Mouse (Mus musculus): Measurements from ENCODE around the gene Dhdh. TPM values are rescaled to one million over a fixed set of nuclear protein-coding genes. Genes with fewer than 3 reads are reported as not detected.
A peak's percentile ranks its signal among the peaks of the same experiment; 100 is the strongest.

Gene Dhdh
- 0.29 and 0.49 TPM in 2 replicates for polyA plus RNA-seq (2012)

DNA sequence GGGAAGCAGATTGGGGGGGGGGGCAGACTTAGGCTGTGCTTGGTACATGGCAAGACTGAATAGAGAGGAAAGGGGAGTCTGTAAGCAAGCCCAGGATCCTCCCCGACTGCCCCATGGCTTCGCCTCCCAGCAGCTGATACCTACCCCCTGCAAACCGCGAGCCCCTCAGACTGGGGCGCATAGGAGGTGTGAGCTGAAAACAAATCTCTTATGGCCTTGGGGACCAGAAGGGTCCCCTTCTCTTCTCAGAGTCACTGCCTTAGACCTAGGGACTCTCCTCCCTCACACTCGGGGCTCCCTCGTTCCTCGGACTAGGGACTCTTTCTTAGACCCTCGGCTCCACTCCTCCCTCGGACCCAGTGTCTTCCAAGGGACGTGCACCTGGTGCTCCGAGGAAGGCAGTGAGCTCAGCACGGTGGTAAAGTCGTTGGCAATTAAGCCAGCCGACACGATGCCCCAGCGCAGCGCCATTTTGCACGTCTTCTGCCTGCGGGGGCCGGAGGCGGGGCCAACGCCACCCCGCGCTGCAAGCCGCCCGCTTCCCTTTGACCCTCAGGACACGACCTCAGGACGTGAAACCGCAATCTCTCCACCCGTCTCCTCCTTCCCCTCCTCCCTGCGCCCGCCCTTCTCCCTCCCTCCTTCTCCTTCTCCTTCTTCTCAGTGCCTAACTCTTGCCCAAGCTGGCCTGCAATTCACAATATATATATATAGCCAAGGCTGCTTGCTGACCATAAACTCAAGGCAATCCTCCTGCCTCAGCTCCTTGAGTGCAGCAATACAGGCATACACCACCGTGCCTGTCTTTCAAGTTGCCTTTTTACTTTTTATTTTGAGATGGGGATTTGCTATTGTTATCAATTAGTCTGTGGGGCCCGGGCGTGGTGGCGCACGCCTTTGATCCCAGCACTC, at the start of gene Dhdh:
Dhdh (minus strand) TSS at position 513 of the 912 bp plus-strand sequence.
- TF ChIP-seq GATA1 (IDR thresholded peaks at IDR 0.05; ENCODE audit: low read length), result no peak

DNA sequence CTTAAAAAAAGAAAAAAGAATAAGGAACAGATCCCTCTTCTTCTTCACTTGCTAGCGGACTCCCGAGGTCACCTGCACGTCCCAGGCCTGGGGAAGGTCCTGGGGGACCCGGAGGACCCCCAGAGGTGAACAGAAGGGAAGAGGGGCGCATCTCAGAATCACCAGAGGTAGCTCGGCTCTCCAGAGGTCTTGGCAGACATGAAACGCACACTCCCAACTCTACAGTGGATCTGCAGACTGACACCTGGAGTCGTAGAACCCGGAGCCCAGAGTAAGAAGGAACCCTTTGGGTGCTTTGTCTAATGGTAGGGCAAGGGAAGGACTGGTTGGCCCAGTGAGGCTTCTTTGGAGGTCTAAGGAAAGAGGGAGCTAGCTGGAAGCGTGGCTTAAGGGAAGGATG, 49.0 kb upstream of the Dhdh start:
- no peak for TF ChIP-seq GATA1 (IDR thresholded peaks at IDR 0.05; ENCODE audit: low read length)

DNA sequence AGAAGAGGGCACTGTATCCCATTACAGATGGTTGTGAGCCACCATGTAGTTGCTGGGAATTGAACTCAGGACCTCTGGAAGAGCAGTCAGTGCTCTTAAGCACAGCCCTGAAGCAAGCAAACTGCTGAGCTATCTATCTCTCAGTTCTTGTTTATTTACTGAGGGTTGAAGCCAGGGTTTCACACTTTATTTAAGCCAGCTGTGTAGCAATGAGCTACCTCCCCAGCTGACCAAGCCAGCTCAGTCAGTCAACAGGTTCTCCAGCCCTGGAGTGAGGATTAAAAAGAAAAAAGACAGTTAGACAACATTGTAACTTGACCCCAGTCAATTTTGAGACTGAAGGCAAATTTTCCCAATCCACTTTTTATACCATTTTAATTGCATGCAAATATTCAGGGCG, 47.1 kb upstream of the Dhdh start:
- TF ChIP-seq GATA1 (IDR thresholded peaks at IDR 0.05; ENCODE audit: low read length), result no peak

DNA sequence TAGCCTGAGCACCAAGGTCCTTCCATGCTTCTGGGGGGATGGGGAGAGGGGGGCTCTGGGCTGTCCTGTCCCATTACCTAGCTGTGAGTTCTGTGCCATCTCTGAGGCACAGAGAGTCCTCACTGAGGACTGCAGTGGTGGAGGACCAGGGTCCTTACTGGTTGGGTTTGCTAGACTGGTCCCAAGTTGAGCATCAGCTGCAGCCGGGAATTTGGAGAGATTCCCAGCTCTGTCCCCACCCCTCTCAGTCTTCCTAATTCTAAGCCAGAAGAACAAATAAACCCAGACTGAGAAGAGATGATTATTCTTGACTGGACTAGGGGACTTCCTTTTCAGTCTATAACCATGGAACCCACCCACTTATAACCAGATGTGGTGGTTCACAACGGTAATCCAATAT, 42.0 kb upstream of the Dhdh start:
- no peak for TF ChIP-seq GATA1 (IDR thresholded peaks at IDR 0.05; ENCODE audit: low read length)

DNA sequence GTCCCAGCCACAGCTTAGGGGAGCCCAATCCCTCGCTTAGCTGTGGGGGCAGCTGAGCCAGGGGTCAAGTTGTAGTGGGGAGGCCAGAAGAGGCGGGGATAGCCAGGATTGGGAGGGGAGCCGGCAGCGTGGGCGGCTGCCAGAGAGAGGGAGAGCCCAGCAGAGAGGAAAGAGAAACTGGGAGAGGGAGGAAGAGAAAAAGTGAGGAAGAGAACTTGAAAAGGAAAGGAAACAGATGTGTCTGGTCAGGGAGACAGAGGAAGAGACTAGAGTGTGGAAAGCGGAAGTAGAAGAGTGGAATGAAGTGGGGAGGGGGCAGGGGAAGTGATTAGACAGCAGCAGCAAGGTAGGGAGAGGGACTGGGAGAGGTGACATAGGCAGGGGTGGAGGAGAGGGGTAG, 40.9 kb upstream of the Dhdh start:
- no peak for TF ChIP-seq GATA1 (IDR thresholded peaks at IDR 0.05; ENCODE audit: low read length)

DNA sequence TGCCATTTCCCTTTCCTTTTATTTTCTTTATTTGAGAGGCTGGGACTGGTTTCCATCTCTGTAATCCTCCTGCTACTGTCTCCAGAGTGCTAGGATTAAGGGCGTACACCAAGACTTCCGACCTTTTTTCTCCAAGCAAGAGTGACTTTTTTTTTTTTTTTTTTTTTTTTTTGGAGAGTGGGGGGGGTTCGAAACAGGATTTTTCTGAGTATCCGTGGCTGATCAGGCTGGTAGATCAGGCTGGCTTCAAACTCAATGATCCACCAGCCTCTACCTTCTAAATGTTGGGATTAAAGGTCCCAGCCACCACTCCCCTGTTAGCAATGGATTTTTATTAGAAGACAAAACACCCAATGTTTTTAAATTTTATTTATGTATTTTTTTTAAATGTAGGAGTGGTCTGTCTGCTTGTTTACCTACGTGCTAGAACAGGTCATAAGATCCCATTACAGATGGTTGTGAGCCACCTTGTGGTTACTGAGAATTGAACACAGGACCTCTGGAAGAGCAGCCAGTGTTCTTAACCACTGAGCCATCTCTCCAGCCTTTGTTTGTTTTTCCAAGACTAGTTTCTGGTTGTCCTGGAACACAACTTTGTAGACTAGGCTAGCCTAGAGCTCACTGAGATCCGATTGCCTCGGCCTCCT, 38.0 kb upstream of the Dhdh start:
- no peak for TF ChIP-seq GATA1 (IDR thresholded peaks at IDR 0.05; ENCODE audit: low read length)

DNA sequence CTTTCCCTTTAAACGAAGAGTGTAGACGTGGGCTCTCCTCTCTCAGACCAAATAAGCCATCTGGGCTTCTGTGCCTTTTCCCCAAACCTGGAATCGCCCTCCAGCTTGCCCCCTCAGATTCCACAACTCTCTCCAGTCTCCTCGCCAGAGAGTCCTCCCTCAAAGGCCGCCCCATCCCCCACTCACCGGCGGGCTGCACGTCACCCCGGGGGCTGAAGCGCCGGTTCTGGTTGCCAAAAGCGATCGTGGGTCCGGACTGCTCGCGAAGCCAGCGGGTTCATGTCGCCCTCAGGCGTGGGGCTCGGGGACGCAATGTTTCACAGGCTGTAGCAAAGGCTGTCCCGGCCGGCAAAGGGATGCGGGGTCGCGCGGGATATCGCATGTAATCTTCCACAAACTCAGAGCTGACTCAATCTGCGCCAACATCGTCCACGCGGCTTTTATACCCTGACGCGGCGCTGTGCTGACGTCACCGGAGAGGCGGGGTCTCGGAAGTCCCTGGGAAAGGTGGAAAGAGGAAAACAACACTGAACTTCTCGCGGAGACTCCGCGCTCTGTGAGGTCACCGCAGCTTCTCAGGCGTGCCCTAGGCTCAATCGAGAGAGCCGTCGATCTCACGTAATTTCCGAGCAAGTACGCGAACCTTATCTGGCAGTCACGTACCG, 37.3 kb upstream of the Dhdh start, which contains the start of the genes Ppp1r15a and Plekha4:
Ppp1r15a (minus strand) TSS at position 460 of the 665 bp plus-strand sequence.
Plekha4 (plus strand) TSS at position 522 of the 665 bp plus-strand sequence.
- TF ChIP-seq GATA1 (IDR thresholded peaks at IDR 0.05; ENCODE audit: low read length), result no peak

DNA sequence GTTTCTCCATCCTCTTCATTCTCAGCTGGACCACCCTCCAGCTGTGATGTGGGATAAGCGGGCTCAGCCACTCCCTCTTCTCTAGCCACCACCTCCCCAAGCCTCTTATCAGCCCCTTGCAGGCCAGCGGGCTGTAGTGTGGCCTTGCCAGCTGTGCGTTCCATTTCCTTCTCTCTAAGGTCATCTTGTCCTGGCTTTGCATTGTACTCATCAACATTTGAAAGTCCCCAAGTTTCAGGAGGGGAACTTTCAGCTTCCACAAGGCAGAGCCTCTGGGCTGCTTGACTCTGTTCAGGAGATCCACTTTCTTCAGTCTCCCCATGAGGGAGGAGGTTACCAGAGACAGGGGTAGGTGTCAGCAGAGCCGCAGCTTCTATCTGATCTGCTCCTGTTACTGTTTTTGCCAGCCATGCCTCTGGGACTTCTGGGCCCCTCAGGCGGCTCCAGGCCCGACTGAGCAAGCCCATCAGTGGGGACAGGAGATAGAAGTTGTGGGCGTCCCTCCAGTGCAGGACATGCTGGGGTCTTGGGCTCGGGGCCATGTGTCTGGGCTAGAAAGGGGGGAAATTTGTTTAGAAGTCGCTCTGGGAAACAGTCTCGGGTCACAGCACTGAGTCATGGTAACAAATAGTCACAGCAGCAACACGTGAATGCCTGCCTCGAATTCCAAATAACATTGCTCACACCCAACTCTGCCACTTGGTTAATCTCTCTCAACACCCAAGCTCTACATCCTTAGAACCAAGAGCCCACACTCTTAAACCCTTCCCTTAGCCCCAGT, 36.4 kb upstream of the Dhdh start:
- peak; percentile 97 for TF ChIP-seq GATA1 (IDR thresholded peaks at IDR 0.05; ENCODE audit: low read length)

DNA sequence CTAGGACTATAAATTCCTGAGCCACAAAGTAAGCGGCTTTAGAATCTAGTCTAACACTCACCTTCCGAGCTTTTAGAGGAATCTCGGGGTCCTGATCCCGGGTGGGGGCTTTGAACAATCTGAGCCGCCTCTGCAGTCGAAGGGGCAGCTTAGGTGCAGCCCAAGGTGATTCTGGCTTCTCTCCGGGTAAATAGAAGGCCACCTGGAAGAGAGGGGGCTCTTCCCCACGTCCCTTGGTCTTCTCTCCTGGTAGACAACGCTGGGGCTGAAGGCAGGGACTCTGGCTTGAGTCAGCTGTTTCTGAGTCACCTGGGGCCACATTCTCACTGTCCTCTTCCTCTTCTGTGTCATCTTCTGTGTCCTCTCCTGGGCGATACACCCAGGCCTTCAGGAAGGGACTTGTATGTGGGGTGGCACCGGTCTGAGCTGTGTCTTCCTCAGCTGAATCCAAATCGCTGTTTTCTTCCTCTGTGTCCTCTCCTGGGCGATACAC, 35.1 kb upstream of the Dhdh start:
- no peak for TF ChIP-seq GATA1 (IDR thresholded peaks at IDR 0.05; ENCODE audit: low read length)

DNA sequence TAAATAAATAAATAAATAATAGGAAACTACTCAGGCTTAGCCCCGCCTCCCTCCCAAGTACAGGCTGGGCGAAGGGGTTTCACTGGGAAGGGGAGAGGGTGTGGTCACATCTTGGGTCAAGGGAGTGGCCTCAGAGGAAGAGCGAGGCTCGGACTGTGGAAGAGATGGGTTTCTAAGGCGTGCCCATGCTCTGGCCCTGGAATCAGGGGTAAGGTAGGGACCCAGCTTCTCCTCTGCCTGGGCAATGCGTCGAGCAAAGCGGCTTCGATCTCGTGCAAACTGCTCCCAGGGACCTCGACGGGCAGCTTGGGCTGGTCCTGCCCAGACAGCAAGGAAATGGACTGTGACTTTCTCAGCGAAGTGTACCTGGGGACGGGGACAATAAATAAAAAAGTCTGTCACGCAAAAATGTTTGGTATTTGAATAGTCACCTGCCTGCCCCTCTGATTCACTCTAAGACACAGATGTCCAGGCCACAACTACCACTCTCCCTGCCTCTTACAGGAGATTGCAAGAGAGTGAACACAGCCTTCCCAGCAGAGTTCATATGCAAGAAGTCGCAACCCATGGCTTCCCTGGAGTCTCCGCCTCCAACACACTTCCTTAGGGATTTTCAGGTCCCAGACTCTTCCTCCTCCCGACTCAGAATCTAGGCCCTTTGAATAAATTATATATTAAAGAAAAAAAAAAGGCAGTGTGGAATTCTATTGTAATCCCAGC, 34.5 kb upstream of the Dhdh start:
- no peak for TF ChIP-seq GATA1 (IDR thresholded peaks at IDR 0.05; ENCODE audit: low read length)

DNA sequence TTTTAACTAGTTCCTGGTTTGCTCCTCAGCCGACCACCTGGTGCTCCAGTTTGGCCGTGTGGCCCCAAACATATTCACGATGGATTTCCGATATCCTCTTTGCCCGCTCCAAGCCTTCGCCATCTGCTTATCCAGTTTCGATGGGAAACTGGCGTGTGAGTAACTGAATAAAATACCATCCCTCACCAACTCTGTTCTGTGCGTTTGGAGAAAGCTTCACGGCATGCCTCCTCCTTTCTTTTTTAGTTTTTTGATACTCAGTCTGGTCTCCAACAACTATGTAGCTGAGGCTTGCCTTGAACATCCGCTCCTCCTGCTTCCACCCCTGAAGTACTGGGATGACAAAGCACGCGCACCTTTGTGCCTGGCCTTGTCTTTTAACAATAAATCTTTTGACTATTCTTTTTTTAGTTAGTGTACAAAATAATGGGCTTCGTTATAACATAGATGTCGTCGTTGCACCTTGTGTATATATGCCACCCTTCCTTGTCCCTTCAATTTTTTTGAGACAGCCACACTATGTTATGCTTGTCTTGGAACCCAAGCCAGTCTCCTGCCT, 33.7 kb upstream of the Dhdh start:
- no peak for TF ChIP-seq GATA1 (IDR thresholded peaks at IDR 0.05; ENCODE audit: low read length)

DNA sequence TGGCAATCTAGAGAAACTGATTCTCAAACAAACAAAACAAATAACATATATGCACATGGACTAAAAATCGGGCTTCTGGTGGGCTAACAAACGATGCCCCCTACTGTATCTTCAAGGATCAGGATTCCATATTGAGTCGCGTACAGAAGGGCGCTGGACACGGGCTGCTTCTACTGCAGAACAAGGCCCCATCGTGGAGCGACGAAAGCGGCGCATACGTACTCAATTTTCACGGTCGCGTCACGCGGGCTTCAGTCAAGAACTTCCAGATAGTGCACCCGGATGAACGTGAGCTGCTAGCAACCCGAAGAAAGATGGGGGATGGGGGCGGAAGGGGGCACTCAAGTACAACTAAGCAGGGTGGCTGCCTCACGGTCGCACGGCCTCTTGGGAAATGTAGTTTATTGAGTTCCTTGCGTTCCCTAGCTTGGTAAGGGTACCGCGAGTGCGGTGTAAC, 33.2 kb upstream of the Dhdh start:
- TF ChIP-seq GATA1 (IDR thresholded peaks at IDR 0.05; ENCODE audit: low read length), result no peak

DNA sequence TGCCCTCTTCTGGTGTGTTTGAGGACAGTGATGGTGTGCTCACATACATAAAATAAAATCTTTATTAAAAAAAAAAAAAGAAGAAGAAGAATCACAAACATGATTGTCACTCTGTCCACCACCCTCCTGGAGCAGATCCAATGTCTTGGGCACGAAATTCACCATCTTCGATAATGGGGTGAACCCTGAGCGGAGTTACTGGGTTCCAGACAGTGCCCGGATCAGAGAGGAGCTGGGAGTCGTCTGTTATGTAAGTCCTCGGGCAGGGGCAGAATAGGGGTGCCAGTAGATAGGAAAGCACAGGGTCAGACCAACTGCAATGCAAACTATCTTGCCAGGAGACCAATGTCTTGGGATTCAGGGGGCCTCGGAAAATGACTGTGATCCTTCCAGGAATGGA, 32.0 kb upstream of the Dhdh start:
- TF ChIP-seq GATA1 (IDR thresholded peaks at IDR 0.05; ENCODE audit: low read length), result no peak

All from G1E-ER4 (cell line).